Mouse (Mus musculus) lung, postnatal 36 days (tissue): ENCODE data around the gene Eef1a1.

Source experiments
- DNase-seq: peaks from one replicate; pipeline ENCODE4 v3.0.0; 2022; ENCODE audit warnings: mixed read lengths

Gene Eef1a1

GRCm38 (mm10) chr9:78475873-78476272 is 13.1 kb downstream of the Eef1a1 start:
- no peak for DNase-seq

GRCm38 (mm10) chr9:78475383-78475780 is 13.6 kb downstream of the Eef1a1 start:
- DNase-seq = no peak

- DNase-seq = no peak
Measured at GRCm38 (mm10) chr9:78474771-78475382, 14.1 kb downstream of the Eef1a1 start.

GRCm38 (mm10) chr9:78474270-78474669 is 14.7 kb downstream of the Eef1a1 start:
- no peak for DNase-seq

- DNase-seq = no peak
Measured at GRCm38 (mm10) chr9:78473588-78473987, 15.4 kb downstream of the Eef1a1 start.

- DNase-seq = no peak
Measured at GRCm38 (mm10) chr9:78465725-78466124, 23.2 kb downstream of the Eef1a1 start.

GRCm38 (mm10) chr9:78463337-78463736 is 25.6 kb downstream of the Eef1a1 start:
- DNase-seq = no peak

GRCm38 (mm10) chr9:78457026-78457425 is 31.9 kb downstream of the Eef1a1 start:
- DNase-seq = no peak

- peak; percentile 71 for DNase-seq
Measured at GRCm38 (mm10) chr9:78451382-78451781, 37.6 kb downstream of the Eef1a1 start.

GRCm38 (mm10) chr9:78450404-78450803 is 38.5 kb downstream of the Eef1a1 start:
- no peak for DNase-seq

- DNase-seq = peak; percentile 87
Measured at GRCm38 (mm10) chr9:78447973-78448873, 40.7 kb downstream of the Eef1a1 start, which contains the start of the genes Mto1 and Gm17324. Mto1 (plus strand) TSS chr9:78448208. Gm17324 (minus strand) TSS chr9:78448786.

- DNase-seq = no peak
Measured at GRCm38 (mm10) chr9:78447606-78447972, 41.4 kb downstream of the Eef1a1 start.

- peak; percentile 83 for DNase-seq
Measured at GRCm38 (mm10) chr9:78442579-78443392, 46.2 kb downstream of the Eef1a1 start, which contains the start of gene Cgas. Cgas (minus strand) TSS chr9:78443237.

GRCm38 (mm10) chr9:78442237-78442578 is 46.7 kb downstream of the Eef1a1 start:
- DNase-seq = no peak

GRCm38 (mm10) chr9:78439426-78439825 is 49.5 kb downstream of the Eef1a1 start:
- DNase-seq = no peak

- DNase-seq = no peak
Measured at GRCm38 (mm10) chr9:78432471-78432870, 56.5 kb downstream of the Eef1a1 start.

GRCm38 (mm10) chr9:78430486-78430885 is 58.5 kb downstream of the Eef1a1 start:
- peak; percentile 42 for DNase-seq

GRCm38 (mm10) chr9:78429551-78429950 is 59.4 kb downstream of the Eef1a1 start:
- DNase-seq = no peak

- DNase-seq = no peak
Measured at GRCm38 (mm10) chr9:78428870-78429432, 60.0 kb downstream of the Eef1a1 start.
